Mouse (Mus musculus): ENCODE data around the gene Gm28230. TPM values are rescaled to one million over a fixed set of nuclear protein-coding genes. Genes with fewer than 3 reads are reported as not detected.

Gene Gm28230
- total RNA-seq, 2 experiments from 2014 or later, result not detected

- DNase-seq (ENCODE audit: low spot score in 2 of 2), result no peak
Measured at GRCm38 (mm10) chr2:74691022-74691951, 35.2 kb upstream of the Gm28230 start, which contains the start of gene Hoxd10. TSS of gene Hoxd10 (plus strand) at chr2:74691924.

DNA sequence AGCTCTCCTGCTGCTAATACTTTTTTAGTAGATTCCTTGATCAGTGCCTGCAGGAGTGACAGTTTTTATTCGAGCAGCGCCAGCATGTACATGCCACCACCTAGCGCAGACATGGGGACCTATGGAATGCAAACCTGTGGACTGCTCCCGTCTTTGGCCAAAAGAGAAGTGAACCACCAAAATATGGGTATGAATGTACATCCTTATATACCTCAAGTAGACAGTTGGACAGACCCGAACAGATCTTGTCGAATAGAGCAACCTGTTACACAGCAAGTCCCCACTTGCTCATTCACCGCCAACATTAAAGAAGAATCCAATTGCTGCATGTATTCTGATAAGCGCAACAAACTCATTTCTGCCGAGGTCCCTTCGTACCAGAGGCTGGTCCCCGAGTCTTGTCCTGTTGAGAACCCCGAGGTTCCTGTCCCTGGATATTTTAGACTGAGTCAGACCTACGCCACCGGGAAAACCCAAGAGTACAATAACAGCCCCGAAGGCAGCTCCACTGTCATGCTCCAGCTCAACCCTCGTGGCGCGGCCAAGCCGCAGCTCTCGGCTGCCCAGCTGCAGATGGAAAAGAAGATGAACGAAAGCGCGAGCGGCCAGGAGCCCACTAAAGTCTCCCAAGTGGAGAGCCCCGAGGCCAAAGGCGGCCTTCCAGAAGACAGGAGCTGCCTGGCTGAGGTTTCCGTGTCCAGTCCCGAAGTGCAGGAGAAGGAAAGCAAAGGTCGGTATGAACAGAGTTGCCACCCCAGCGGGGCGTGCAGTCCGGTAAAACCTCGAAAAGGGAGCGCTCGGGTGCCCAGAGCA is 34.3 kb upstream of the Gm28230 start:
- DNase-seq (ENCODE audit: low spot score in 2 of 2), result no peak

- DNase-seq (ENCODE audit: low spot score in 2 of 2), result no peak
Measured at GRCm38 (mm10) chr2:74692808-74693431, 33.6 kb upstream of the Gm28230 start.

DNA sequence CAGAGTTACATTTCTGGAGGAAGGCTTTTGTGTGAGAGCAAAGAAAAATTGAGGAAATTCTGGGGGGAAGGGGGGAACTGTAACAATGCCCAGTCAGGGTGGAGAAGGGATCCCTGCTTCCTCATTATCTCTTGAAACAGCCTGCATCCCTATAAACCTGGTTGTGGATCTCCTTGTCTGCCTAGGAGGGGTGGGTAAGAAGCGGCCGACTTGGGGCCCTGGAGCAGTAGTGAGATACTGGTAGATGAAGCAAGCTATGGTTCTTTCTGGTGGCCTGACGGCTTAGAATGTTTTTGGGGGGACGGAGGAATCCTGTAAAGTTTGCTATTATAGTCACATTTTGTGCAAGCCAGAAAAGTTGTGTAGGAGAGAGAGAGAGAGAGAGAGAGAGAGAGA is 33.1 kb upstream of the Gm28230 start:
- DNase-seq (ENCODE audit: low spot score in 2 of 2), result no peak

- DNase-seq (ENCODE audit: low spot score in 2 of 2), result no peak
Measured at GRCm38 (mm10) chr2:74694066-74694465, 32.5 kb upstream of the Gm28230 start.

GRCm38 (mm10) chr2:74695383-74695782 is 31.1 kb upstream of the Gm28230 start:
- DNase-seq (ENCODE audit: low spot score in 2 of 2), result no peak

- no peak for DNase-seq (ENCODE audit: low spot score in 2 of 2)
Measured at GRCm38 (mm10) chr2:74695813-74696430, 30.6 kb upstream of the Gm28230 start.

DNA sequence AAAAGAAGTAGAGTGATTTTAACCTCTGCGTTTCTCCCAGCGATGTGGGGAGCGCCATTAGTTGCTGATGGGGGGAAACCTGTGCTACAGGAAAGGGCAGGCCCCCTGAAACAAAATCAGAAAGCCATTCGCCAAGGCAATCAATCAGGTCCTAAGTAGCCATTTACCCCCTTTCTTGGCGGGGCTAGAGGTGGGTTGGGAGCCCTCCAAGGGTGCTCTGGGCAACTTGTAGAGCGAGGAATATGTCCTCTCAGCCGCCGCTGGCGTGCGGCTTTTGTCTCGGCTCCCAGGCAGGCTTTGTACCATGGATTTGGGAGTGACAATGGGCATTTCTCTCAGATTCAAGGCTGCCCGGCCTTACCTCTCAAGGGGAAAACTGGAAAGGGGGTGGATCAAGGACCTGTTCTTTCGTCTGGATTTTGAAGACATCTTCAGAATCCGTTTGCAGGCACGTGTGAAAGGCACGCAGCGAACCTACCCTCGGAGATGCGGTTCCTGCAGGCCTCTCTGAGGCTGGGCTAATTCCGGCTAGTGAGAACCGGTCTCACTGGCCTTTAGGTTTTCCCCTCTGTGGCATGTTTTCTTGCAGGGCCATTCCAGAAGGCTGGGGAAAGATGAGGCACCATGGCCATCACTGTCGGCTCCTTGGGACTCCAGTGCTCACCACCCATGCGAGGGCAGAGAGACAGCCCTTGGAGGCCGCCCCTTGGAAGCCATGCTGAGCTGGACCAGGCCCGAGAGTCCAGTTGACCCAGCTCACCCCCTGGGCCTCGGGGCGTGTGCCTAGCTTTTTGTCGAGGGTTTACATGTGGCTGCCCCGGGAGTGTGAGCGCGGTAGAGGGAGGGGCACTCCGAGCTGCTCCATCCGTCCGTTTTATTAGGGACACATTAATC is 29.8 kb upstream of the Gm28230 start:
- DNase-seq (ENCODE audit: low spot score in 2 of 2), result no peak

DNA sequence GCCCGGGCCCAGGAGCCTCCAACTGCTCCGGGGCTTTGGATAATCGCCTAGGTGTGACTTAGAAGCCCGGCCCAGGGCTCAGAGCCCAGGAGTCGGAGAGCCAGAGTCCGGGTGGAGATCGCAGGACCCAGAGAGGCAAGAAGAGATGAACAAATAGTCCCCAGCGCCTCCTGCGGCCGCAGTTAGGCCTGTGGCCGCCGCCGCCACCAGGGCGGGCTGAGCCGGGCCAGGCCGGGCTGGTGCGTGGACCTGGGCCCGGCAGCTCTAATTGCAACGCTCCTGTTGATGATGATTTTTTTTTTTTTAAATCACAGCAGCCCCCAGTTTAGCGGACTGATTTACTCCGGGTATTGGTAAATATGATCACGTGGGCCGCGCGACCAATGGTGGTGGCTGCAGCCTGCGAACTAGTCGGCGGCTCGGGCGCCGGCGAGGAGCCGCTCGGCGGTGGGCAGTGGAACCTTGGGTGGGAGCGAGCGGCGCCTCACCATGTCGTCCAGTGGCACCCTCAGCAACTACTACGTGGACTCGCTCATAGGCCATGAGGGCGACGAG is 28.9 kb upstream of the Gm28230 start, which contains the start of gene Hoxd9:
Gene Hoxd9, plus strand, starts transcription at position 161 of the 555 bp plus-strand sequence.
- no peak for DNase-seq (ENCODE audit: low spot score in 2 of 2)

- DNase-seq (ENCODE audit: low spot score in 2 of 2), result no peak
Measured at GRCm38 (mm10) chr2:74698201-74699052, 28.1 kb upstream of the Gm28230 start.

GRCm38 (mm10) chr2:74699053-74699430 is 27.5 kb upstream of the Gm28230 start:
- DNase-seq (ENCODE audit: low spot score in 2 of 2), result no peak

DNA sequence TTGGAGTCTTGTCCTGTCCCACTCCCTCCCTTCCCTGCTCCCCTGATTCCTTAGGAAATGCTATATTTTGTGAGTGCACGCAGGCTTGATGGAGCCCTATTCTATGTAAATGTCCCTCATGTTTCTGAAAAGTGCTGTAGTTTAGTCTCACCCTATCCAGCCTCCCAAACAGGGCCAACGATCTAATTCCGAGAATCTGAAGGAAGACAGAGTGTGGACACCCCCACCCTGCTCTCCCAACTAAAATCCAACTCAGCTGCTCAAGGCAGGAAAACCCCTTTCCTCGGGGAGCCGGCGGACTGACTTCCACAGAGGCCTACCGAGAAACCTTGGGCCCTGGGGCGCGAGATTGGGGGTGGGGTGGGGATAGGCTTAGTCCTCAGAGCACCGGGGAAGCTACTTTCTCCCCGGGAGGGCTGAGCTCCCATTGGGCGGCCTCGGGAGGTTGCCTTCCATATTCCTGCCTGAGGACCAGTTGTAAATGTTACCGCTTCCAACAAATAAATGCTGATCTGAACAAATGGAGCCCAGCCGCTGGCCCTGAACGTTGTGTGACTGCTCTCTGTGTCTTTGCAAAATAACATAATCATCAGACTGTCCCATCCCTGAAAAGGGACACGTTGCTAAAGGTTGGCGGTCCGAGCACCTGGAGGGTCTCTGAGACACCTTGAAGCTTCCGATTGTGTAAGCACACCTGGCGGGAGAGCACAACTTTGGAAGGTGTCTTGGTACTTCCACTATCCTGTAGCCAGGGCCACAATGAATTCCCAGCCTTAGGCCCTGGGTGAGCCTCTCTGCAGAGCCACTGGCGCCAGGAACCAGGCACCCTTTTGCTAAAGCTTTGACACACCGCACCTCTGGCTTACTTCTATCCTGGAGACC is 26.6 kb upstream of the Gm28230 start:
- no peak for DNase-seq (ENCODE audit: low spot score in 2 of 2)

DNA sequence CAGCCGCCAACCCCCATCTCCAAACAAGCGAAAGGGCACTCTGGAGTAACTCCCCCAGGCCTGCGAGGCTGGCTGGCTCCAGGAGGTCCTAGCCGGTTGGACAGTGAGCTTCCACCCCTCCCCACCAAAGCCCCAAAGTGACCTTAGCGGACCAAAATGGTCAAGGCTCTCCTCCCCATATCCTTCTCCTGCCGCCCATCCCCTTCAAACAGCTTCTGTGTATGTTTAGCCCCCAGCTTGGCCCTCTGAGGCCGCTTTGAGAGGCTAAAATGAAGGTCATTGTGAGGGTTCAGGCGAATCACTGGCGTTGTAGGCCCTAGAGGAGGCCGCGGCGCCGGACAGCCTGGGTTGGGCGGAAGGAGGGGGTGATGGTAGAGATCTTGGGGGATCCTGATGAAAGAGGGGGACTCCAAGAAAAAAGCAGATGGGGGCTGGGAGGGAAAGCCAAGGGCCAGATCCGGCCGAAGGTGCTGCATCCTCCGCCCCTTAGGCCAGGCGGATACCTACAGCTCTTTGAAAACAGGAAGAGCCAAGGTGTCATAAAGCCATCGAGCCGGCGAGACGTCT is 25.9 kb upstream of the Gm28230 start:
- no peak for DNase-seq (ENCODE audit: low spot score in 2 of 2)

DNA sequence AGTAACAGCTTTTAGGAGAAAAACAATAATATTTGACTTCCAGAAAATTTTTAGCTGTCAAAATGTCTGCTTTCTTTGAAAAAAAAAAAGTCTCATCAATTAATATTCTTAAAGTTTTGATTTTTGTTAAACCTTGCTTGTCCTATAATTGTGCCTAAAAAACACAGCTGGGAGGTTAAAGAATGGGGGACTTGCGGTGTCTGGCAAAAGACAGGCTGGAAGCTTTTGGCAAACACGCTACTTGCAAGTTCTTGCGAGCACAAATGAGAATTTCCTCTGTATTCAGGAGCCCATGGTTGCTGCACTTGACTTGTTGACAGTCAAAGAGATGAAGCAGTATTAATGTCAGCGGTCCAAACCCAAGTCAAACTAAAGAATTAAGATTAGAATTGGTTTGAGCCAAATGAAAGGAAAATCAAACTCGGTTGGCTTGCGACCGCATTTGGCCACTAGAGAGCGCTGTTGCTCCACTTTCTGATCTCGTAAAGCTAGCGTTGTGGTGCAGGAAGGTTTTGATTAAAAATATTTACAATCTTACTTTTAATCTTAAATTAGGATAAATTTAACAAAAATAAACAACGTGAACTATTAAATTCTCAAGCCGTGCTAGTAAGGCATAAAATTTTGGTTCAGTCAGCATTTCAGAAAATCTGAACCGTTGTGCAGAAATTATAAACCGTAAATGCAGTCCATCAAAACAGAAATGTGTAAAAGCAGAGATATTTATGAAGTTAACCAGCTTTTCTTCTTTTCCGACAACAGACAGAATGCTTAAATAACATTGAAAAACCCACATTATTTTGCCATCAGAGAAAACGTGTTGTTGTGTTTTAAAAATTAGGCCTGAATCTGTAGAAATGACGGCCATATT is 24.3 kb upstream of the Gm28230 start:
- DNase-seq (ENCODE audit: low spot score in 2 of 2), result peak; percentile 74 to 84

- DNase-seq (ENCODE audit: low spot score in 2 of 2), result no peak
Measured at GRCm38 (mm10) chr2:74702820-74703219, 23.7 kb upstream of the Gm28230 start.

DNA sequence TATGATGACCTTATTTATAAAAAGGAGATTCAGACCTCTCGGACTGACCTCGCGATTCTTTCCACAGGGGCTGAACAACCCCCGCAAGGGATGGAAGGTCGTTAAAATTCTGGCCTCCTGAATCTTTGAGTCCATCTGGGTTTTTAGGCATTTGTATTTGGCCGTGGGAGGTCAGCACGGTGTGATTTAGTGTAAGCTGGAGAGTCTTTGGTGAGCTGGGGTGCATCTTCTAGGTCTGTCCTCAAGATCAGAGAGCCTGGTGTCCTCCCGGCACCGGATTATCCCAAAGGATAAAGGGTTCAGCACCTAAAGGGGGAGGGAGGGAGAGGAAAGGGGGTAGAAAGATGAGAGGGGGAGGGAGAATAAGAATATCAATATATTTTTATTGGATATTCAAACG is 23.2 kb upstream of the Gm28230 start:
- DNase-seq (ENCODE audit: low spot score in 2 of 2), result no peak

Data from left cerebral cortex, adult 18-20 months (tissue).